Mouse (Mus musculus) R1 (cell line): ENCODE results near the gene Tm9sf4.

Experiments used
- DNase-seq: peaks from one replicate; pipeline ENCODE4 v3.0.0-alpha.2; 2018; ENCODE audit warnings: low read depth, low spot score

The Tm9sf4 gene

GRCm38 (mm10) chr2:153214771-153215259, 53.7 kb downstream of the Tm9sf4 start:
- no peak for DNase-seq

GRCm38 (mm10) chr2:153215421-153215820, 54.3 kb downstream of the Tm9sf4 start:
- DNase-seq = no peak

- no peak for DNase-seq
These were observed 56.8 kb downstream of the Tm9sf4 start for GRCm38 (mm10) chr2:153217826-153218340.

GRCm38 (mm10) chr2:153218516-153218915, 57.4 kb downstream of the Tm9sf4 start:
- DNase-seq = no peak

- DNase-seq = no peak
These were observed 60.5 kb downstream of the Tm9sf4 start for GRCm38 (mm10) chr2:153221620-153222019.

- no peak for DNase-seq
These were observed 61.0 kb downstream of the Tm9sf4 start for GRCm38 (mm10) chr2:153222130-153222529.

- no peak for DNase-seq
These were observed 61.5 kb downstream of the Tm9sf4 start for GRCm38 (mm10) chr2:153222566-153222965.

- DNase-seq = peak; percentile 81
These were observed 64.0 kb downstream of the Tm9sf4 start, which contains the start of gene Tspyl3 for GRCm38 (mm10) chr2:153224946-153225594. Gene Tspyl3 (minus strand): TSS chr2:153225441.

- DNase-seq = no peak
These were observed 64.5 kb downstream of the Tm9sf4 start for GRCm38 (mm10) chr2:153225595-153225953.

- DNase-seq = no peak
These were observed 66.9 kb downstream of the Tm9sf4 start for GRCm38 (mm10) chr2:153227959-153228358.

GRCm38 (mm10) chr2:153228523-153228922, 67.4 kb downstream of the Tm9sf4 start:
- DNase-seq = no peak

GRCm38 (mm10) chr2:153237193-153237592, 76.1 kb downstream of the Tm9sf4 start:
- DNase-seq = no peak

GRCm38 (mm10) chr2:153237891-153238290, 76.8 kb downstream of the Tm9sf4 start:
- DNase-seq = no peak

GRCm38 (mm10) chr2:153238406-153238805, 77.3 kb downstream of the Tm9sf4 start:
- DNase-seq = no peak

GRCm38 (mm10) chr2:153239021-153239859, 78.1 kb downstream of the Tm9sf4 start:
- DNase-seq = no peak

- peak; percentile 16 for DNase-seq
These were observed 78.9 kb downstream of the Tm9sf4 start for GRCm38 (mm10) chr2:153239860-153240480.

GRCm38 (mm10) chr2:153240701-153241235, 79.7 kb downstream of the Tm9sf4 start:
- peak; percentile 40 for DNase-seq

- DNase-seq = peak; percentile 88
These were observed 80.3 kb downstream of the Tm9sf4 start, which contains the start of the genes Plagl2 and Pofut1 for GRCm38 (mm10) chr2:153241250-153242014. Gene Plagl2 (minus strand): TSS chr2:153241426. Gene Pofut1 (plus strand): TSS chr2:153241533.

GRCm38 (mm10) chr2:153242156-153242555, 81.1 kb downstream of the Tm9sf4 start:
- no peak for DNase-seq

- DNase-seq = no peak
These were observed 88.6 kb downstream of the Tm9sf4 start for GRCm38 (mm10) chr2:153249751-153250150.

- DNase-seq = no peak
These were observed 95.5 kb downstream of the Tm9sf4 start for GRCm38 (mm10) chr2:153256604-153257003.
